Mouse (Mus musculus) duodenum, adult 2 months (tissue): Measurements from ENCODE around the gene Sema3a. TPM values are rescaled to one million over a fixed set of nuclear protein-coding genes. Genes with fewer than 3 reads are reported as not detected.

Experiments used
- polyA plus RNA-seq: library from polyadenylated mRNA; depleted of rRNA; stranded (reverse); fragments of >200 nt; gene quantifications from 2 replicates; pipeline ENCODE4 v1.2.3, GENCODE M21; 2012; ENCODE audit warnings: low replicate concordance; rRNA removed

Sema3a gene
- polyA plus RNA-seq: 0.05 and 0.11 TPM in 2 replicates

GRCm38 (mm10) chr5:13125241-13125692 lies at the start of gene Sema3a:
Sema3a (plus strand) TSS chr5:13125414.

